Mouse (Mus musculus): ENCODE measurements around the gene Pecr. TPM values are rescaled to one million over a fixed set of nuclear protein-coding genes. Genes with fewer than 3 reads are reported as not detected.

Pecr gene
- polyA plus RNA-seq, 1 experiment from 2014 or later: 14.0 TPM

DNA sequence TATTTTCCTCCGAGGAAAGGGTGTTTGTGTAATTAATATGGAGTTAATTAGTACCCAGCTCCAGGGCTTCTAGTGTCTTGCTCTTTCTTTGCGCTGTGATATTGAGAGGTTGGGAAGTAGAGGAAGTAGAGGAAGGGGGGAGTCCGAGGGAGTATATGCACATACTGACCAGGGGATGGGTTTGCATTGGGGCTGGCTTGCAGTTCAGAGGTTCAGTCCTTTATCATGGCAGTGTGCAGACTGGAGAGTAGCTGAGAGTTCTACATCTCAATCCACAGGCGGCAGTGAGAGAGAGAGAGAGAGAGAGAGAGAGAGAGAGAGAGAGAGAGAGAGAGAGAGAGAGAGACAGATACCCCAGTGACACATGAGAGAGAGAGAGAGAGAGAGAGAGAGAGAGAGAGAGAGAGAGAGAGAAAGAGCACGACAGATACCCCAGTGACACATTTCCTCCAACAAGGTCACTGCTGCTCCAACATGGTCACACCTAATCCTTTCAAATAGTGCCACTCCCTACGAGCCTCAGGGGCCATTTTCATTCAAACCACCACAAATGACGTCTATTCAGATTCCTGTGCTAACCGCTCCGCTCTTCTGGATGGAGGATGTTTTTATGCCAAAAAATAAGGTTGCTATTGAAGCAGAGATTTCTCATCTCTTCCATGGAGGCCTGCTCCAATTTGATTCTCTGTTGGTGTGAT lies 28.7 kb upstream of the Pecr start:
- no peaks in the 10 kb centered on the region for H3K36me3 ChIP-seq (ENCODE audit: control insufficient read depth, insufficient read depth, low read length)
- 84% methylated on average over 9 of the region's 9 CpGs for WGBS
- DNase-seq (ENCODE audit: low spot score) (no peak), ATAC-seq (ENCODE audit: low FRiP score) (no peak)
- no peak overlapping the region for H3K9ac ChIP-seq (ENCODE audit: low read depth, low read length)
- no peak overlapping the region for H3K4me3 ChIP-seq (ENCODE audit: low read depth, low read length)
- no peaks in the 10 kb centered on the region for H3K27me3 ChIP-seq (ENCODE audit: control insufficient read depth, insufficient read depth, low read length)
- H3K4me2 ChIP-seq (replicated peaks; ENCODE audit: low read depth, low read length): no peak overlapping the region
- no peaks in the 10 kb centered on the region for H3K9me3 ChIP-seq (ENCODE audit: control insufficient read depth, low read length)
- H3K27ac ChIP-seq (ENCODE audit: low read depth, low read length): no peak overlapping the region
- H3K4me1 ChIP-seq (replicated peaks; ENCODE audit: control insufficient read depth, insufficient read depth, low read length): no peaks in the 10 kb centered on the region; the same call in 1 of the 2 replicates

DNA sequence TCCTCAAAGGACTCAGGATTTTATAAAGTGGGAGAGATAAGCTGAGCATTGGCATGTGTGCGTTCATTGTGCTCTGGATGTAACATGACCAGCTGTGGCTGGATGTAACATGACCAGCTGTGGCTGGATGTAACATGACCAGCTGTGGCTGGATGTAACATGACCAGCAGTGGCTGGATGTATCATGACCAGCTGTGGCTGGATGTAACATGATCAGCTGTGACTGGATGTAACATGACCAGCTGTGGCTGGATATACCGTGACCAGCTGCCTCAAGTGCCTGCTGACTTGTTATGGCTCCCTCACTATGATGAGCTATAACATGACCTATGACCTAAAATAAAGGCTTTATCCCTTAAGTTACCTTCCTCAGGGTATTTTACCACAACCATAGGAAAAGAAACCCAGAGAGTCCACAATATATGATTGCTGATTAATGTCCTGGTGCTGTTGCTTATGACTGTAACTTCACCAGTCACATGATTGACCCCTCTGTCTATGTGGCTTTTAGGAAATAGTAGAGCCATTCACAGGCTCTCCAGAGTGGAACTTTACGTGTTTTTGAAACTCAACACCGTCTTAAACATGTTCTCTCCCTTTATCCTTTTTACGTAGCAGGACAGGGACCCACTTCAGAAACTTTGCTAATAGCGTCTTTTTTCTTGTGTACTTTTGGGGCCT lies 25.8 kb upstream of the Pecr start:
- no peak for ATAC-seq (ENCODE audit: low FRiP score)

DNA sequence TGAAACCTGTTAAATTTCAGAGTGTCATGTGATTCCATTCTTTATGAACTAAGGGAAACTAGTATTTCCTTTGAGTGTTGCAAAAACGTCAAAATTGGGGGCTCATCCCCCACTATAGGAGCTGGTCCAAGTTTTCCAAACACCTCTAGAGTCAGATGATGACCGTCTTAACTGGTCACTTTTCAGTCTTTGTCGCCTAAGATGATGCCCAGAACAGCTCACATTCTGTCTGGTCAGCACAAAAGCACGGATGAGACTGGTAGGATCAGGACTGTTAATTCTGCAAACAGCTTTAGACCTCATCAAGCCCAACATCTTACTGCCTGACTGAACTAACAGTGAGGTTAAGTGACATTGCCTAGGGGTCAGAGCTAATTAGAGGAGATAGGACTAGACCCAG lies 24.8 kb upstream of the Pecr start:
- Histone ChIP-seq H3K36me3 (ENCODE audit: control insufficient read depth, insufficient read depth, low read length) (no peaks in the 10 kb centered on the region), H3K4me1 (replicated peaks; ENCODE audit: control insufficient read depth, insufficient read depth, low read length) (no peaks in the 10 kb centered on the region; the same call in 1 of the 2 replicates), H3K9ac (ENCODE audit: low read depth, low read length) (no peak overlapping the region), H3K27ac (ENCODE audit: low read depth, low read length) (0 out of 2 replicates have a peak overlapping the region, but pooled peaks have one; percentile 24), H3K4me2 (replicated peaks; ENCODE audit: low read depth, low read length) (no peak overlapping the region), H3K27me3 (ENCODE audit: control insufficient read depth, insufficient read depth, low read length) (no peaks in the 10 kb centered on the region), H3K4me3 (ENCODE audit: low read depth, low read length) (no peak overlapping the region), H3K9me3 (ENCODE audit: control insufficient read depth, low read length) (no peaks in the 10 kb centered on the region)
- WGBS: 76% methylated on average over 4 of the region's 4 CpGs
- ATAC-seq (ENCODE audit: low FRiP score) (no peak), DNase-seq (ENCODE audit: low spot score) (peak; percentile 12)

More for the DNA sequence above, 25.8 kb upstream of the Pecr start:
- no peaks in the 10 kb centered on the region for H3K36me3 ChIP-seq (ENCODE audit: control insufficient read depth, insufficient read depth, low read length)
- no peak overlapping the region for H3K4me2 ChIP-seq (replicated peaks; ENCODE audit: low read depth, low read length)
- no peak overlapping the region for H3K4me3 ChIP-seq (ENCODE audit: low read depth, low read length)
- 70% methylated on average over 6 of the region's 6 CpGs for WGBS
- H3K27me3 ChIP-seq (ENCODE audit: control insufficient read depth, insufficient read depth, low read length): no peaks in the 10 kb centered on the region
- no peaks in the 10 kb centered on the region; the same call in 1 of the 2 replicates for H3K4me1 ChIP-seq (replicated peaks; ENCODE audit: control insufficient read depth, insufficient read depth, low read length)
- peak; percentile 21 for DNase-seq (ENCODE audit: low spot score)
- H3K9ac ChIP-seq (ENCODE audit: low read depth, low read length): no peak overlapping the region
- H3K9me3 ChIP-seq (ENCODE audit: control insufficient read depth, low read length): no peaks in the 10 kb centered on the region
- H3K27ac ChIP-seq (ENCODE audit: low read depth, low read length): no peak overlapping the region

DNA sequence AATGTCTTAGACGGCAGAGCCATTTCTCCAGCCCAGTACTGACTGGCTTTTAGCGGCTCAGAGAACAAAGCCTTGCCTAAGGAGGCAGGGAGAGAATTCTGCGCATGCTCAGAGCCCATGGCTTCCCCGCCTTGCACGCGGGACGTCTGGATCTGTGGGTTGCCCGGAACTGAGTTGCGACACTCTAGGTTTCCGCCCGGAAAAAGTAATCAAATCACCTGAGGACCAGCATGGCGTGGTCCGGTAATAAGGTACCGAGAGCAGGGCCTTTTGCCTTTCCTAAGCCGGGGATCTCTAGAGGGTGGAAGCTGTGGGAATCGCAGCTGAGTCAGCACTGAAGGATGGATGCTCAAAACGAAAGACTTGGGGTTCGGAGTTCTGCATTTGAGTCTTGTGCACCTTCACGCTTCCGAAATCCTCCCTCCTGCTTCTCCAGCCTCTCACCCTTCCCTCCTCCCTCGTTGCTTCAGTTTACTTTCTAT lies 23.2 kb upstream of the Pecr start, which contains the start of gene Xrcc5:
Gene Xrcc5 (plus strand): TSS at position 105 of the 482 bp plus-strand sequence.
- Histone ChIP-seq H3K9me3 (ENCODE audit: control insufficient read depth, low read length) (no peaks in the 10 kb centered on the region), H3K9ac (ENCODE audit: low read depth, low read length) (peak within 1 kb of the TSS; percentile 75), H3K36me3 (ENCODE audit: control insufficient read depth, insufficient read depth, low read length) (no peaks in the 10 kb centered on the region), H3K27me3 (ENCODE audit: control insufficient read depth, insufficient read depth, low read length) (no peaks in the 10 kb centered on the region), H3K27ac (ENCODE audit: low read depth, low read length) (peak within 1 kb of the TSS; percentile 82), H3K4me1 (replicated peaks; ENCODE audit: control insufficient read depth, insufficient read depth, low read length) (no peaks in the 10 kb centered on the region; the same call in 1 of the 2 replicates), H3K4me3 (ENCODE audit: low read depth, low read length) (peak within 1 kb of the TSS; percentile 53), H3K4me2 (replicated peaks; ENCODE audit: low read depth, low read length) (peak within 1 kb of the TSS; percentile 43)
- WGBS: 0% methylated on average over 21 of the region's 21 CpGs
- ATAC-seq (ENCODE audit: low FRiP score): peak; percentile 97
- DNase-seq (ENCODE audit: low spot score): peak; percentile 97

DNA sequence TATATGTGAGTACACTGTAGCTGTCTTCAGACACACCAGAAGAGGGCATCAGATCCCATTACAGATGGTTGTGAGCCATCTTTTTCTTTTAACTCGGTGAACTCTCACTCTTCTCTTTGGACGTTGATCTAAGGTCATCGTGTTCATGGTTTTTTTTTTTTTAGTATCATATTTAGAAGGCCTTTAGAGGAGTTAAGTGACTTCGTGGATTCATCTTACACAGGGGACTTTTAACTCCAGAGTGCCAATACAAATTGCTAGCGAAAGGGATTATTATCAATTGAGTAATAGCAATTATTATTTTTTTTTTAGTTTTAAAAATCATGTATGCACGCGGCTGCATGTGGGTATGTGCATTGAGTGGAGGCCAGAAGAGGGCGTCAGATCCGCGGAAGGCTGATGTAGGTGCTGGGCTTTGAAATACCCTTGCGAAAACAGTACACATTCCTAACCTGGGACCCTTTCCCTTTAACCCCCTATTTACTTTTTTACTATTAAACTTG lies 22.6 kb upstream of the Pecr start:
- no peak for DNase-seq (ENCODE audit: low spot score)
- no peaks in the 10 kb centered on the region; the same call in 1 of the 2 replicates for H3K4me1 ChIP-seq (replicated peaks; ENCODE audit: control insufficient read depth, insufficient read depth, low read length)

DNA sequence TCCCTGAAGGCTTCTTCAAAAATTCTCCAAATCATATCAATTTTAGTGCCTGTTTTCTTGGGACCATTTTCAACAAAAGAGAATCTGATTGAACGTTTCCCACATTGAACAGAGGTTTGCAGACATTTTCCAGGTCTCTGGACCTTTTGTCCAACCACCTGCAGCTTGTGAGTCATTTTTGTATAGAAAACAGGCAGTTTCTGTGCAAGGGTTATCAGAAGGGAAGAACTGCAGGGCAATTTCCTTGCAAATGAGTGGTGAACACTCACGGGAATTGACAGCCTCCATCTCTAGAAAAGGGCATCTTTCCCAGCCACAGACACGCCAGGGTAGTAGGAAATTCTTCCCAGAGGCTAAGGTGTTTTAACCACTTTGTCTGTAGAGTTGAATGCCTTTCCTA lies 22.1 kb upstream of the Pecr start:
- ATAC-seq (ENCODE audit: low FRiP score): no peak
- no peak overlapping the region for H3K4me3 ChIP-seq (ENCODE audit: low read depth, low read length)
- no peak overlapping the region for H3K27ac ChIP-seq (ENCODE audit: low read depth, low read length)
- no peaks in the 10 kb centered on the region; the same call in 1 of the 2 replicates for H3K4me1 ChIP-seq (replicated peaks; ENCODE audit: control insufficient read depth, insufficient read depth, low read length)
- H3K9me3 ChIP-seq (ENCODE audit: control insufficient read depth, low read length): no peaks in the 10 kb centered on the region
- peak; percentile 34 for DNase-seq (ENCODE audit: low spot score)
- no peaks in the 10 kb centered on the region for H3K36me3 ChIP-seq (ENCODE audit: control insufficient read depth, insufficient read depth, low read length)
- no peak overlapping the region for H3K9ac ChIP-seq (ENCODE audit: low read depth, low read length)
- 59% methylated on average over 3 of the region's 3 CpGs for WGBS
- H3K27me3 ChIP-seq (ENCODE audit: control insufficient read depth, insufficient read depth, low read length): no peaks in the 10 kb centered on the region
- no peak overlapping the region for H3K4me2 ChIP-seq (replicated peaks; ENCODE audit: low read depth, low read length)

More for the DNA sequence above, 22.6 kb upstream of the Pecr start:
- H3K4me3 ChIP-seq (ENCODE audit: low read depth, low read length): peak overlapping the region; percentile 53
- H3K27ac ChIP-seq (ENCODE audit: low read depth, low read length): peak overlapping the region; percentile 82
- peak; percentile 88 for ATAC-seq (ENCODE audit: low FRiP score)
- H3K4me2 ChIP-seq (replicated peaks; ENCODE audit: low read depth, low read length): peak overlapping the region; percentile 43
- peak overlapping the region; percentile 34 for H3K9ac ChIP-seq (ENCODE audit: low read depth, low read length)
- WGBS: 5% methylated on average over 11 of the region's 11 CpGs
- H3K9me3 ChIP-seq (ENCODE audit: control insufficient read depth, low read length): no peaks in the 10 kb centered on the region
- no peaks in the 10 kb centered on the region for H3K27me3 ChIP-seq (ENCODE audit: control insufficient read depth, insufficient read depth, low read length)
- H3K36me3 ChIP-seq (ENCODE audit: control insufficient read depth, insufficient read depth, low read length): no peaks in the 10 kb centered on the region

DNA sequence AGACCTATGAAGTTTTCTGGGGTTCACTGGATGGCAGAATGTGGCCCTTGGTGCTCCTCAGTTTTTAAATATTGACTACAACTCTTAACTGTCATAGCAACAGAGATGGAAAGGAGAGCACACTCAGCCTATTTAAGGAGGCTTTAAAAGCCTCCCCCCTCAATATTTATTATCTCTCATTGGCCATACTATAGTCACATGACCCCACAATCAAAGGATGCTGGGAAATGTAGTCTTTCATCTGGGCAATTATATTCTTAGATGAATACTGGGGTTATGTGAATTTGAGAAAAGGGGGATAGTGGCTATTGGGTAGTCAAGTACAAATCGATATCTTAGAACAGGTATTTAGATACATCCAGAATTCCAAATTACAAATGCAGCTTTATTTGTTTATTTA lies 17.7 kb upstream of the Pecr start:
- Histone ChIP-seq H3K36me3 (ENCODE audit: control insufficient read depth, insufficient read depth, low read length) (no peaks in the 10 kb centered on the region), H3K27me3 (ENCODE audit: control insufficient read depth, insufficient read depth, low read length) (no peaks in the 10 kb centered on the region), H3K27ac (ENCODE audit: low read depth, low read length) (no peak overlapping the region), H3K9ac (ENCODE audit: low read depth, low read length) (no peak overlapping the region), H3K4me3 (ENCODE audit: low read depth, low read length) (no peak overlapping the region), H3K9me3 (ENCODE audit: control insufficient read depth, low read length) (no peaks in the 10 kb centered on the region), H3K4me1 (replicated peaks; ENCODE audit: control insufficient read depth, insufficient read depth, low read length) (no peaks in the 10 kb centered on the region; the same call in 1 of the 2 replicates), H3K4me2 (replicated peaks; ENCODE audit: low read depth, low read length) (no peak overlapping the region)
- ATAC-seq (ENCODE audit: low FRiP score) (no peak), DNase-seq (ENCODE audit: low spot score) (no peak)
- WGBS: 89% methylated on average over 1 of the region's 1 CpGs

DNA sequence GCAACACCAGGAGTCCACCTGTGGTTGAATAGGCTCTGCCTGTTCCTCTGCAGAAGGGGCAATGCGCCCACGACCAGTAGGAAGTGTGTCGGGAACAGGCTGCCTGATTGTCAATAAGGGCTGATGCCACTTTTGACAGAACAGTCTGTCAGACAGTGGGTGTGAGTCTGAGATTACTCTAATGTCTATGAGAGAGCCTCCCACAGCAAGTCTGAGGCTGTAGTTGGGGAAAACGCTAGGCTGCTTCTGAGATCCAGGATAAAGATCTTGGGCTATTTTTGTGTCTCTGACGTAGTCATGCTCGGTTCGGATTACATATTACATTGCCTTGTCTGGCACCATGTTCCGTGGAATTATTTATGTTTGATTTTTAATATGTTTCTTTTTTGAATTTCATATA lies 11.6 kb upstream of the Pecr start:
- Histone ChIP-seq H3K9ac (ENCODE audit: low read depth, low read length) (no peak overlapping the region), H3K4me3 (ENCODE audit: low read depth, low read length) (no peak overlapping the region), H3K4me1 (replicated peaks; ENCODE audit: control insufficient read depth, insufficient read depth, low read length) (no peaks in the 10 kb centered on the region), H3K27me3 (ENCODE audit: control insufficient read depth, insufficient read depth, low read length) (no peaks in the 10 kb centered on the region), H3K36me3 (ENCODE audit: control insufficient read depth, insufficient read depth, low read length) (no peaks in the 10 kb centered on the region), H3K4me2 (replicated peaks; ENCODE audit: low read depth, low read length) (no peak overlapping the region), H3K27ac (ENCODE audit: low read depth, low read length) (no peak overlapping the region), H3K9me3 (ENCODE audit: control insufficient read depth, low read length) (no peaks in the 10 kb centered on the region)
- ATAC-seq (ENCODE audit: low FRiP score): no peak
- WGBS: 85% methylated on average over 8 of the region's 8 CpGs
- no peak for DNase-seq (ENCODE audit: low spot score)
